Mouse (Mus musculus): ENCODE measurements around the gene Adcy3. TPM values are rescaled to one million over a fixed set of nuclear protein-coding genes. Genes with fewer than 3 reads are reported as not detected.

Adcy3 gene
- polyA plus RNA-seq, 1 experiment from 2014 or later: 45.0 TPM

DNA sequence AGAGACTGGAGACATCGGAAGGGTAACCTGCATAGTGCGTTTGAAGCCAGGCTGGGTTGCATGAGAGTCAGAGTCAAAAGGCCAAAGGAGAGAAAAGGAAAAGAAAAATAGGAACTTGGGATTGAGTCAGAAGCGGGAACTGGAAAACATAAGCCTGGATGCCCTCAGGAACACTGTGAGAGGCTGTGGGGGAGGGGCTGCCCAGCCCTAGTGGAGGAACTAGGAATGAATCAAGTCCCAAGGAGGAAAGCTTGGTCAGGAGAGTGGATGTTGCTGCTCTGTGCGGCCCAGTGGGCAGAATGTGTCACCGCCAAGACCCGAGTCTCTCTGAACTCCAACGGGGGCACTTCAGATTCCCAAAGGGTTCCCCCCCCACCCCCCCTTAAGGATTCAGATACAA lies 27.4 kb downstream of the Adcy3 start:
- 92% methylated on average over 6 of the region's 7 CpGs for WGBS (ENCODE audit: missing documents)
- Histone ChIP-seq H3K79me2 (ENCODE audit: inconsistent target) (no peaks in the 10 kb centered on the region), H3K27ac (peak overlapping the region; percentile 71), H3K4me3 (ENCODE audit: inconsistent target) (no peak overlapping the region), H3K36me3 (ENCODE audit: inconsistent target) (no peaks in the 10 kb centered on the region)

DNA sequence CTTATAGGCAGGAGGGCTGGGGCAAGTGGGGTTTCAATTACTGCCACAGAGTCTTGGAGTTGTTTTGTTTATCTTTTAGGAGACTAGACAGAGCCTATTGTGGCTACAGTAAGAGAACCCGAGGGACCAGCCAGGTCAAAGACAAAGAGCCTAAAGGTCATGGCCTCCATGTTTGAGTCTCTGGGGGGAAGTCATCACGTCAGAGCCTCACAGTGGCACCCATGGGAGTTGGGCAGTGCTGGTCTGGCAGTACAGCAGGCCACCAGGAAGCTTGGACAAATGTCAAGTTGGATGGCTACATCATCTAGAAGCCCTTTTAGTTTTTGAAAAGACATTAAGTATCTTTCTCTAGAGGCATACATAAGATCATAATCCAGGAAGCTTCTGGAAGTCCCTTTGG lies 30.0 kb downstream of the Adcy3 start:
- H3K27ac ChIP-seq: no peak overlapping the region
- 85% methylated on average over 2 of the region's 2 CpGs for WGBS (ENCODE audit: missing documents)
- no peaks in the 10 kb centered on the region for H3K36me3 ChIP-seq (ENCODE audit: inconsistent target)
- no peaks in the 10 kb centered on the region for H3K79me2 ChIP-seq (ENCODE audit: inconsistent target)
- H3K4me3 ChIP-seq (ENCODE audit: inconsistent target): no peak overlapping the region

DNA sequence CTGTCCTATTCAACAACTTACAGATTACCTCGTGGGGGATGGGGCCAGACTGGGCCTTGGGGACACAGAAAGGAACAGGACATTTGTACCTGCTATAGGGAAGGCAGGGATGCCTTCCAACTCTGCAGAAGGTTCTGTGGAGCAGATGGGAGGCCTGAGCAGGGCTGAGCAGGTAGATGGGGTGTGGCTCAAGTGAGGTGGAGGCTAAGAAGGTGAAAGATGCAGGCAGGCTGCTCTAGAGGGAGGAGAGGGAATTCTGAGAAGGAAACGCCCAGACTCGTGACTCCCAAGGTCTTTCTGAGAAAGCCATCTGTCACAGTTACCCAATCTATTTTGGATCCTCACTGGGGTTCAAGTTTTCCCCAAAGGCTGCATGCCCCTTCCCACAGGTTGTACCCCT lies 34.1 kb downstream of the Adcy3 start:
- WGBS (ENCODE audit: missing documents): 63% methylated on average over 2 of the region's 3 CpGs
- Histone ChIP-seq H3K36me3 (ENCODE audit: inconsistent target) (no peaks in the 10 kb centered on the region), H3K27ac (no peak overlapping the region), H3K79me2 (ENCODE audit: inconsistent target) (no peaks in the 10 kb centered on the region), H3K4me3 (ENCODE audit: inconsistent target) (no peak overlapping the region)

GRCm38 (mm10) chr12:4169058-4169457 lies 36.2 kb downstream of the Adcy3 start:
- Histone ChIP-seq H3K27ac (no peak overlapping the region), H3K4me3 (ENCODE audit: inconsistent target) (no peak overlapping the region), H3K36me3 (ENCODE audit: inconsistent target) (no peaks in the 10 kb centered on the region), H3K79me2 (ENCODE audit: inconsistent target) (no peaks in the 10 kb centered on the region)
- 90% methylated on average over 1 of the region's 1 CpGs for WGBS (ENCODE audit: missing documents)

GRCm38 (mm10) chr12:4169622-4170021 lies 36.7 kb downstream of the Adcy3 start:
- no peaks in the 10 kb centered on the region for H3K79me2 ChIP-seq (ENCODE audit: inconsistent target)
- H3K36me3 ChIP-seq (ENCODE audit: inconsistent target): no peaks in the 10 kb centered on the region
- no peak overlapping the region for H3K4me3 ChIP-seq (ENCODE audit: inconsistent target)
- 90% methylated on average over 5 of the region's 5 CpGs for WGBS (ENCODE audit: missing documents)
- no peak overlapping the region for H3K27ac ChIP-seq

GRCm38 (mm10) chr12:4173108-4173790 lies 40.3 kb downstream of the Adcy3 start:
- Histone ChIP-seq H3K36me3 (ENCODE audit: inconsistent target) (no peaks in the 10 kb centered on the region), H3K4me3 (ENCODE audit: inconsistent target) (no peak overlapping the region), H3K27ac (no peak overlapping the region), H3K79me2 (ENCODE audit: inconsistent target) (no peaks in the 10 kb centered on the region)
- 96% methylated on average over 15 of the region's 15 CpGs for WGBS (ENCODE audit: missing documents)

GRCm38 (mm10) chr12:4178839-4179238 lies 45.9 kb downstream of the Adcy3 start:
- WGBS (ENCODE audit: missing documents): 96% methylated on average over 5 of the region's 5 CpGs
- Histone ChIP-seq H3K36me3 (ENCODE audit: inconsistent target) (no peaks in the 10 kb centered on the region), H3K4me3 (ENCODE audit: inconsistent target) (no peak overlapping the region)

DNA sequence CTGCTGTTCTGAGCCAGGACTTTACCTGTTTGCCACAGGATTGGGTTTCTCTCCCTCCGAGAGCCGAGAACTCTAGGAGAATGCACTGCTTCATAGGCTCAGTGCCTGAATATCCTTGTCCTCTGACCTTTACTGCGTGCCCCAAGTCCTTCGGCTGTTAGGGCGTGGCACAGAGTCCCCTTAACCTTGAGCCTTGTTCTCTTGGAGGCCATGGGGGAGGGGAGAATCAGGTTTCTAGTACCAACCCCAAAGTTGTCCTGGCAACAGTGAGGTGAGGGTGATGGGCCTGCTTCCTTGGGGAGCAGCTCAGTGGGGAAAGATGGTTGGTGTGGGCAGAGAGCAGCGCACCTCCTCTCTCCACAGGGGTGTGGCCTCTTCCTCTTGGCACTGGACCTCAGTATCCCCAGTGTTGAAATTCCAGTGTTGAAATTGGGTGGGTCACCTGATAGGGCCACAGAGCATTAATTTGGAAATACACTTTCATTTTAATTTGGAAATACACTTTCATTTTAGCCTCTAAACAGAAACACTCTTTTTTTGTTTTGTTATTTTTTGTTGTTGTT lies 46.8 kb downstream of the Adcy3 start:
- Histone ChIP-seq H3K4me3 (ENCODE audit: inconsistent target) (no peak overlapping the region), H3K36me3 (ENCODE audit: inconsistent target) (no peaks in the 10 kb centered on the region), H3K27ac (no peak overlapping the region), H3K79me2 (ENCODE audit: inconsistent target) (no peaks in the 10 kb centered on the region)
- 88% methylated on average over 6 of the region's 6 CpGs for WGBS (ENCODE audit: missing documents)

More at GRCm38 (mm10) chr12:4178839-4179238, 45.9 kb downstream of the Adcy3 start:
- no peaks in the 10 kb centered on the region for H3K79me2 ChIP-seq (ENCODE audit: inconsistent target)
- no peak overlapping the region for H3K27ac ChIP-seq

GRCm38 (mm10) chr12:4180507-4180906 lies 47.6 kb downstream of the Adcy3 start:
- H3K79me2 ChIP-seq (ENCODE audit: inconsistent target): no peaks in the 10 kb centered on the region
- WGBS (ENCODE audit: missing documents): 69% methylated on average over 3 of the region's 3 CpGs
- H3K27ac ChIP-seq: no peak overlapping the region
- H3K4me3 ChIP-seq (ENCODE audit: inconsistent target): no peak overlapping the region
- H3K36me3 ChIP-seq (ENCODE audit: inconsistent target): no peaks in the 10 kb centered on the region

GRCm38 (mm10) chr12:4184648-4185047 lies 51.7 kb downstream of the Adcy3 start:
- no peaks in the 10 kb centered on the region for H3K79me2 ChIP-seq (ENCODE audit: inconsistent target)
- no peak overlapping the region for H3K4me3 ChIP-seq (ENCODE audit: inconsistent target)
- WGBS (ENCODE audit: missing documents): 86% methylated on average over 2 of the region's 2 CpGs
- H3K36me3 ChIP-seq (ENCODE audit: inconsistent target): no peaks in the 10 kb centered on the region
- H3K27ac ChIP-seq: no peak overlapping the region

GRCm38 (mm10) chr12:4188171-4189059 lies 55.5 kb downstream of the Adcy3 start:
- H3K4me3 ChIP-seq (ENCODE audit: inconsistent target): no peak overlapping the region
- 46% methylated on average over 10 of the region's 14 CpGs for WGBS (ENCODE audit: missing documents)
- no peaks in the 10 kb centered on the region for H3K36me3 ChIP-seq (ENCODE audit: inconsistent target)
- no peaks in the 10 kb centered on the region for H3K79me2 ChIP-seq (ENCODE audit: inconsistent target)
- peak overlapping the region; percentile 27 for H3K27ac ChIP-seq

GRCm38 (mm10) chr12:4189060-4189447 lies 56.2 kb downstream of the Adcy3 start:
- H3K4me3 ChIP-seq (ENCODE audit: inconsistent target): no peak overlapping the region
- WGBS (ENCODE audit: missing documents): 51% methylated on average over 4 of the region's 5 CpGs
- H3K79me2 ChIP-seq (ENCODE audit: inconsistent target): no peaks in the 10 kb centered on the region
- no peaks in the 10 kb centered on the region for H3K36me3 ChIP-seq (ENCODE audit: inconsistent target)
- H3K27ac ChIP-seq: no peak overlapping the region

DNA sequence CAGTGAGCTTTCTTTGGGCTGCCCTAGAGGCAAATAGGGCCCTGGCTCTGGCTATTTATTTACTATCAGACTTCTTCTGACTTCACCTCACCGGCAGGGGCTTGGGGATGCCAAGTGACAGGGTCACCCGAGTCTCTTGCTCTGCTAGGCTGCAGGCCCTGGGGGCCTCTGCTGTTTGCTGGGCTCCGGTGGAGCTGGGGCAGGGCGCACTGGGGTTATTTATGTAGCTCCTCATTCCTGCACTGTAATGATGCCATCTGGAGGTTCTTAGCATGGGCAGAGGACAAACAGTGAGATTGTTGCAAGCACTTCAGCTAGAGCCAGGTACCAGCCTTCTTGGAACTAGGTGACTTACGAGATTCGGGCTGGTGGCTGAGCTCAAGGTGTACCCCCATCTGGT lies 59.6 kb downstream of the Adcy3 start:
- Histone ChIP-seq H3K4me3 (ENCODE audit: inconsistent target) (no peak overlapping the region), H3K36me3 (ENCODE audit: inconsistent target) (no peaks in the 10 kb centered on the region), H3K27ac (no peak overlapping the region), H3K79me2 (ENCODE audit: inconsistent target) (no peaks in the 10 kb centered on the region)
- WGBS (ENCODE audit: missing documents): 90% methylated on average over 6 of the region's 6 CpGs

DNA sequence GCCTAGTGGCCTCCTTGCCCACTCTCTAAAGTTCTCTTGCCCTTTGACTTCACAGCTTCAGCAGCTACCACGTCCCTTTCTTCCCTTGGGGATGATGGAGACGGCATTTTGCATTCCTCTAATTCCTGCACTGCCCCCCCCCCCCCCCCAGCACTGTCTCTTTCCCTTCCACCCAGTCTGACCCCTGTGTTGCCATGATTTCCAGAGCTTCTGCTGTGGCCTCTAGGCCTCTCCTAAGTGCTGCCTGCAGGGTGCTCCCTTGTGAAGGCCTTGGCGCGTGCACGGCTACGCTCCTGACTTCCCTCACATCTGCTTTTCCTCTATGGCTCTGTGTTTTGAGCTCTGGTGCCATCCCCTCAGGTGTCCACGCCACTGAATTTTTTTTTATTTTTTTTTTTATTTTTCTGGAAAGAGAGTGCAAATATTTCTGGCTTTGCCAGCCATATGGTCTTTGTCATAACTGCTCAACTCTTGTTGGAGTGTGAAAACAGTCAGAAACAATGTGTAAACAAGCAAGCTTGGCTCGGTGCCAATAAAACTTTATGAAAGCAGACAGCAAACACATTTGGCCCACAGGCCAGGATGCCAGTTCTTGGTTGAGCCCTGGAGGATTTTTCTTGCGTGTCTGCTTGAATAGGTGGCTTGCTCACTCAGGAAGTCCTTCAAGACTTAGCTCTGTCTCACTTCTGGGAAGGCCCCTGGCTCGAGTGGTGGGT lies 60.3 kb downstream of the Adcy3 start:
- Histone ChIP-seq H3K36me3 (ENCODE audit: inconsistent target) (no peaks in the 10 kb centered on the region), H3K27ac (no peak overlapping the region), H3K79me2 (ENCODE audit: inconsistent target) (no peaks in the 10 kb centered on the region), H3K4me3 (ENCODE audit: inconsistent target) (no peak overlapping the region)
- WGBS (ENCODE audit: missing documents): 94% methylated on average over 10 of the region's 10 CpGs

Data from macrophage (primary cell).